Mouse (Mus musculus) spleen, adult 2 months (tissue): Measurements from ENCODE around the gene Atxn7l2.

ENCODE experiments used
- CTCF ChIP-seq: fragments of 200-500 bp; IDR thresholded peaks from 2 replicates; pipeline ENCODE4 v1.5.1; 2011; ENCODE audit warnings: mild to moderate bottlenecking, inconsistent platforms; ENCODE audit not compliant: insufficient read depth, insufficient read length, insufficient replicate concordance; ENCODE audit errors: extremely low read depth
- POLR2A ChIP-seq: fragments of 200-500 bp; IDR thresholded peaks from 2 replicates; pipeline ENCODE4 v1.6.1; 2011; ENCODE audit warnings: low read depth, low read length, inconsistent platforms

DNA sequence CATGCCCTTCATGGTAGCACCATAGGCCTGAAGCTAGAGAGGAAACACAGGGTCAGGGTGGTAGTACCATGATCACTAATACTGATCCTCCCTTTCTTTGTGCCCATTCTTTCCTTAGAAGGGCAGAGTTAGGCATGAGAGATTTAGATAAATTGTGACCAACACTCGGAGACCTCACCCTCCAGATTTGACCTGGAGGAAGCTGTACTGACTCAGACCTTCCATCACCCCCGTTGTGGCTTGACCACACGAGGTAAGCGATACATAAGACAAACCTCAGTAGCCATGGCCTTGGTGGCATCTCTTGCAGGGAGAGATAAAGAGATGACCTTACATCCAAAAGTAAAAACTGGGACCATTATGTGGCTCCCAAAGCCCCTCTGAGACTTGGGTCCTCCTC, 15.4 kb downstream of the Atxn7l2 start:
- TF ChIP-seq CTCF: no peak
- no peak for TF ChIP-seq POLR2A
